ENCODE assay signal across 13 mouse cellular contexts in the genomic region with DNA sequence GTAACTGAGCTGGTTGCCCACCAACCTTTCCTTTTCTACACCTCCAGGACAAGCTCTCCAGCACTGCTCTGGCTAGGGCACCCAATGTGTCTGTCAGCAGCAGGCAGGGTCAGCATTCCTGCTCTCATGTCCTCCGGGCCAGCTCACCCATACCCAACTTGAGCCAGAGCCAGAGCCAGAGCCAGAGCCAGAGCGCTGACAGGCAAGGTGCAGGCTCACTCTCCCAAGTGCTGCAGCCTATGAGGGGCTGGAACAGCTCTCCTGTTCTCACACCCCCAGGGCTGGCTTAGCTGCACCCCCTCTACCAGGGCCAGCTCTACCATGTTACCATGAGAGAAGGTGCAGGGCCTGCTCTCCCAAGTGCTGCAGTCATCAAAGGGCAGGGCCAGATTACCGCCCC.
"Had no signal": no experiment of that assay in that cellular context is flagged by ENCODE, and none has a peak within 500 bp of the region (broad histone marks: within the 10 kb centered on the region; RNA-seq: fewer than 3 reads in every experiment).

No protein-coding gene starts in this region.

- DNase-seq: kidney, postnatal 36 days; layer of hippocampus, adult 9-11 months; layer of hippocampus, postnatal 36 days; lung, embryonic 14.5 days; lung, postnatal 10 days; lung, postnatal 4 days; right cerebral cortex, adult 18-20 months; right cerebral cortex, postnatal 25 days; thymus, postnatal 4 days had no signal

- H3K9me3 ChIP-seq: limb, embryonic 15.5 days; liver, embryonic 12.5 days; midbrain, embryonic 12.5 days had no signal

- H3K9ac ChIP-seq: limb, embryonic 15.5 days; liver, embryonic 12.5 days; lung, embryonic 14.5 days; midbrain, embryonic 12.5 days had no signal

- H3K27ac ChIP-seq: limb, embryonic 15.5 days; liver, embryonic 12.5 days; midbrain, embryonic 12.5 days had no signal

- H3K4me2 ChIP-seq: limb, embryonic 15.5 days; liver, embryonic 12.5 days; lung, embryonic 14.5 days; midbrain, embryonic 12.5 days had no signal

- H3K27me3 ChIP-seq: limb, embryonic 15.5 days; liver, embryonic 12.5 days; midbrain, embryonic 12.5 days had no signal

- ATAC-seq: liver, embryonic 12.5 days; midbrain, embryonic 16.5 days had no signal

- H3K4me1 ChIP-seq: limb, embryonic 15.5 days; liver, embryonic 12.5 days; midbrain, embryonic 12.5 days had no signal

- H3K36me3 ChIP-seq: limb, embryonic 15.5 days; liver, embryonic 12.5 days; midbrain, embryonic 12.5 days had no signal

- H3K4me3 ChIP-seq: limb, embryonic 15.5 days; liver, embryonic 12.5 days; midbrain, embryonic 12.5 days had no signal
